Mouse (Mus musculus) v-Abl transformed pro-B cells (cell line): ENCODE measurements around the gene Gm21987.

Source experiments
- in situ Hi-C, 2 experiments: fragments of 400-800 bp; cut with MboI; formaldehyde crosslinking; loops; one replicate each; pipeline ENCODE4 v1.15.1; 2025; ENCODE audit not compliant: unreplicated experiment in 2 of 2

Gm21987 gene

GRCm38 (mm10) chr16:38388757-38389156 lies 41.9 kb downstream of the Gm21987 start:
- in situ Hi-C loops = no loop called here

GRCm38 (mm10) chr16:38389284-38389893 lies 42.5 kb downstream of the Gm21987 start:
- in situ Hi-C loops = no loop called here

- in situ Hi-C loops = no loop called here
Observed at GRCm38 (mm10) chr16:38390322-38390721, 43.5 kb downstream of the Gm21987 start.

GRCm38 (mm10) chr16:38392126-38392894 lies 45.5 kb downstream of the Gm21987 start:
- in situ Hi-C loops = no loop called here

GRCm38 (mm10) chr16:38394191-38394618 lies 47.4 kb downstream of the Gm21987 start:
- in situ Hi-C loops = no loop called here

- in situ Hi-C loops = no loop called here
Observed at GRCm38 (mm10) chr16:38395060-38395730, 48.4 kb downstream of the Gm21987 start.

- in situ Hi-C loops = no loop called here
Observed at GRCm38 (mm10) chr16:38396155-38396554, 49.3 kb downstream of the Gm21987 start.

GRCm38 (mm10) chr16:38398266-38398665 lies 51.4 kb downstream of the Gm21987 start:
- in situ Hi-C loops = no loop called here

- in situ Hi-C loops = no loop called here
Observed at GRCm38 (mm10) chr16:38399076-38399475, 52.2 kb downstream of the Gm21987 start.

- in situ Hi-C loops = loop anchor here in 1 of 2 experiments (5.0 kb wide), 1 partner anchor 43 kb away; no protein-coding TSS in a partner anchor
Observed at GRCm38 (mm10) chr16:38399531-38400231, 52.8 kb downstream of the Gm21987 start.

- in situ Hi-C loops = loop anchor here in 1 of 2 experiments (5.0 kb wide), 1 partner anchor 42 kb away; no protein-coding TSS in a partner anchor
Observed at GRCm38 (mm10) chr16:38400311-38400960, 53.6 kb downstream of the Gm21987 start.

GRCm38 (mm10) chr16:38401468-38401867 lies 54.6 kb downstream of the Gm21987 start:
- in situ Hi-C loops = loop anchor here in 1 of 2 experiments (5.0 kb wide), 1 partner anchor 41 kb away; no protein-coding TSS in a partner anchor

GRCm38 (mm10) chr16:38403639-38404038 lies 56.8 kb downstream of the Gm21987 start:
- in situ Hi-C loops = loop anchor here in 1 of 2 experiments (5.0 kb wide), 1 partner anchor 39 kb away; no protein-coding TSS in a partner anchor

GRCm38 (mm10) chr16:38406293-38406692 lies 59.5 kb downstream of the Gm21987 start:
- in situ Hi-C loops = no loop called here

- in situ Hi-C loops = no loop called here
Observed at GRCm38 (mm10) chr16:38406708-38407107, 59.9 kb downstream of the Gm21987 start.

GRCm38 (mm10) chr16:38407584-38407983 lies 60.7 kb downstream of the Gm21987 start:
- in situ Hi-C loops = no loop called here

- in situ Hi-C loops = no loop called here
Observed at GRCm38 (mm10) chr16:38408416-38408815, 61.6 kb downstream of the Gm21987 start.
